ENCODE assay signal across 28 mouse cellular contexts in the genomic region with DNA sequence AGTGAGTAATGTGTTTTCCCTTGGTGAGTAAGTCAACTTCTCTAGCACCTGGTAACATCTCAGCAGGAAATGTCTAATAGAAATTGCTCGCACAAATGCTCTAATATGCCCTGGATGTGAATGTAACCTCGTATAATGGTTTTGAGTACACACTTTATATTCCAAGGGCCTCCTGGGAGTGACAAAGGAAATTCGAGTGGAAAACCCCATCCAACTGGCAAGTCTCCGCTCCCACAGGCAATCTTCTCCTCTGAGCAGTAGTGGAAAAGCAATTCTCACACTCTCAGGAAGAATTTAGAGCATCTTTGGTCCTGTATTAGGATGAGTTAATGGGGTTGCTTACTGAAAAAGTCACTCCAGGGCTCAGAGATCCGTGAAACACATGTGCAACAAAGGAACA.
DNase-seq lines count a peak whose midpoint lies in the region; ATAC-seq lines count a peak whose summit lies in the region.
"Had no signal": no experiment of that assay in that cellular context is flagged by ENCODE, and none has a peak within 500 bp of the region (broad histone marks: within the 10 kb centered on the region; RNA-seq: fewer than 3 reads in every experiment).

No protein-coding gene starts in this region.

- ATAC-seq in neural tube, embryonic 13.5 days (ENCODE audit: low read depth): no peak
- ATAC-seq: forebrain, postnatal 0 days; lung, postnatal 0 days; midbrain, embryonic 15.5 days had no signal

- intact Hi-C loops in gastrocnemius, postnatal 36 days (cut with DNase I): no loop called here

- no peaks in the 10 kb centered on the region for H3K27me3 ChIP-seq in neural tube, embryonic 13.5 days
- no peaks in the 10 kb centered on the region for H3K27me3 ChIP-seq in embryonic facial prominence, embryonic 10.5 days (replicated peaks; ENCODE audit: low read depth, poor library complexity, severe bottlenecking)
- H3K27me3 ChIP-seq: embryonic facial prominence, embryonic 13.5 days; hindbrain, embryonic 12.5 days; limb, embryonic 15.5 days; liver, embryonic 13.5 days; midbrain, embryonic 15.5 days; neural tube, embryonic 12.5 days had no signal

- peak; percentile 28 for DNase-seq in gastrocnemius, adult 18-20 months (ENCODE audit: low spot score)
- no peak for DNase-seq in gastrocnemius, postnatal 10 days
- DNase-seq in neural tube, embryonic 10.5 days (ENCODE audit: extremely low spot score, low spot score): no peak
- peak; percentile 20 to 31 for DNase-seq in gastrocnemius, postnatal 36 days
- no peak for DNase-seq in urinary bladder, postnatal 36 days (ENCODE audit: low spot score in 2 of 2)
- no peak for DNase-seq in embryonic facial prominence, embryonic 10.5 days (ENCODE audit: low spot score)
- DNase-seq: adrenal gland, adult 8-10 months; cerebellum, adult 8-10 months; cerebellum, postnatal 36 days; forebrain, postnatal 0 days; heart, postnatal 14 days; kidney, adult 11 months; kidney, postnatal 25 days; liver, embryonic 13.5 days; lung, adult 18-20 months; right cerebral cortex, adult 18-20 months; thymus, adult 2 months; thymus, postnatal 36 days had no signal

- H3K27ac ChIP-seq in neural tube, embryonic 13.5 days (replicated peaks): peak overlapping the region; percentile 33; the same call in 1 of the 2 replicates
- no peak overlapping the region for H3K27ac ChIP-seq in embryonic facial prominence, embryonic 10.5 days (replicated peaks)
- H3K27ac ChIP-seq: embryonic facial prominence, embryonic 13.5 days; hindbrain, embryonic 12.5 days; left cerebral cortex, adult 2 months; limb, embryonic 15.5 days; liver, embryonic 13.5 days; midbrain, embryonic 15.5 days; neural tube, embryonic 12.5 days; stomach, postnatal 0 days had no signal

- no peak overlapping the region for H3K4me3 ChIP-seq in neural tube, embryonic 13.5 days
- H3K4me3 ChIP-seq in embryonic facial prominence, embryonic 10.5 days: no peak overlapping the region
- H3K4me3 ChIP-seq: embryonic facial prominence, embryonic 13.5 days; hindbrain, embryonic 12.5 days; left cerebral cortex, adult 2 months; limb, embryonic 15.5 days; liver, embryonic 13.5 days; midbrain, embryonic 15.5 days; neural tube, embryonic 12.5 days had no signal

- no peak overlapping the region for H3K9ac ChIP-seq in neural tube, embryonic 13.5 days
- H3K9ac ChIP-seq: embryonic facial prominence, embryonic 13.5 days; forebrain, postnatal 0 days; hindbrain, embryonic 12.5 days; limb, embryonic 15.5 days; liver, embryonic 13.5 days; midbrain, embryonic 15.5 days; neural tube, embryonic 12.5 days had no signal

- H3K9me3 ChIP-seq in neural tube, embryonic 13.5 days: no peaks in the 10 kb centered on the region
- H3K9me3 ChIP-seq in embryonic facial prominence, embryonic 10.5 days: no peaks in the 10 kb centered on the region
- H3K9me3 ChIP-seq: embryonic facial prominence, embryonic 13.5 days; G1E; hindbrain, embryonic 12.5 days; limb, embryonic 15.5 days; liver, embryonic 13.5 days; midbrain, embryonic 15.5 days; neural tube, embryonic 12.5 days had no signal

- no peak overlapping the region for H3K4me2 ChIP-seq in neural tube, embryonic 13.5 days
- H3K4me2 ChIP-seq: embryonic facial prominence, embryonic 13.5 days; hindbrain, embryonic 12.5 days; limb, embryonic 15.5 days; liver, embryonic 13.5 days; midbrain, embryonic 15.5 days; neural tube, embryonic 12.5 days had no signal

- no peaks in the 10 kb centered on the region; the same call in 1 of the 2 replicates for H3K4me1 ChIP-seq in neural tube, embryonic 13.5 days (replicated peaks)
- no peaks in the 10 kb centered on the region for H3K4me1 ChIP-seq in embryonic facial prominence, embryonic 10.5 days
- H3K4me1 ChIP-seq: embryonic facial prominence, embryonic 13.5 days; hindbrain, embryonic 12.5 days; limb, embryonic 15.5 days; liver, embryonic 13.5 days; midbrain, embryonic 15.5 days; neural tube, embryonic 12.5 days had no signal

- WGBS in neural tube, embryonic 13.5 days: 50% methylated on average over 5 of the region's 5 CpGs
- 73% methylated on average over 5 of the region's 5 CpGs for WGBS in embryonic facial prominence, embryonic 10.5 days

- H3K36me3 ChIP-seq in neural tube, embryonic 13.5 days: no peaks in the 10 kb centered on the region
- no peaks in the 10 kb centered on the region for H3K36me3 ChIP-seq in embryonic facial prominence, embryonic 10.5 days (replicated peaks)
- H3K36me3 ChIP-seq: embryonic facial prominence, embryonic 13.5 days; G1E; hindbrain, embryonic 12.5 days; limb, embryonic 15.5 days; liver, embryonic 13.5 days; midbrain, embryonic 15.5 days; neural tube, embryonic 12.5 days had no signal

Comparison
In these comparisons a context has a peak if more than half of its experiments do, and no peak if none do; other contexts are left out.
1. DNase-seq: peak in gastrocnemius, adult 18-20 months (single experiment) and gastrocnemius, postnatal 36 days (2 of 2); none in gastrocnemius, postnatal 10 days (single experiment), neural tube, embryonic 10.5 days (single experiment), urinary bladder, postnatal 36 days (0 of 2) and embryonic facial prominence, embryonic 10.5 days (single experiment).